Mouse (Mus musculus) intestine, postnatal 0 days (tissue): ENCODE results near the gene Cyp51. TPM values are rescaled to one million over a fixed set of nuclear protein-coding genes. Genes with fewer than 3 reads are reported as not detected.

Experiments used
- ATAC-seq: fragments of 200-750 bp; cut with Nextera tagmentation; 2 replicates; pipeline ENCODE4 v1.8.0; 2017; ENCODE audit warnings: mild to moderate bottlenecking, moderate TSS enrichment, moderate library complexity
- H3K27ac ChIP-seq: fragments of 300-500 bp; sonication (generic); 2 replicates; pipeline ENCODE4 v1.5.1; 2014; ENCODE audit warnings: mild to moderate bottlenecking, low read depth, low read length, moderate library complexity
- H3K27me3 ChIP-seq: fragments of 300-500 bp; sonication (generic); replicated peaks from 2 replicates; pipeline ENCODE4 v1.6.1; 2014; ENCODE audit warnings: low read length, mixed read lengths; ENCODE audit not compliant: control insufficient read depth, insufficient read depth
- H3K36me3 ChIP-seq: fragments of 300-500 bp; sonication (generic); 2 replicates; pipeline ENCODE4 v1.6.1; 2014; ENCODE audit warnings: mild to moderate bottlenecking, moderate library complexity; ENCODE audit not compliant: control insufficient read depth, insufficient read depth
- H3K4me1 ChIP-seq: fragments of 300-500 bp; sonication (generic); replicated peaks from 2 replicates; pipeline ENCODE4 v1.6.1; 2014; ENCODE audit warnings: antibody characterized with exemption, low read length, mixed read lengths; ENCODE audit not compliant: control insufficient read depth, insufficient read depth
- H3K4me2 ChIP-seq: fragments of 300-500 bp; sonication (generic); replicated peaks from 2 replicates; pipeline ENCODE4 v1.6.1; 2014; ENCODE audit warnings: low read depth, mild to moderate bottlenecking, moderate library complexity
- H3K4me3 ChIP-seq: fragments of 300-500 bp; sonication (generic); 2 replicates; pipeline ENCODE4 v1.5.1; 2014; ENCODE audit warnings: low read depth, low read length
- H3K9ac ChIP-seq: fragments of 300-500 bp; sonication (generic); 2 replicates; pipeline ENCODE4 v1.6.1; 2014; ENCODE audit warnings: mild to moderate bottlenecking, low read depth, low read length
- H3K9me3 ChIP-seq: fragments of 300-500 bp; sonication (generic); 2 replicates; pipeline ENCODE4 v1.6.1; 2016; ENCODE audit warnings: mixed run types; ENCODE audit not compliant: control insufficient read depth
- CTCF ChIP-seq: sonication (generic); IDR thresholded peaks from 2 replicates; pipeline ENCODE4 v1.5.1; 2016; ENCODE audit warnings: low read depth, mild to moderate bottlenecking, control low read depth, antibody characterized with exemption, moderate library complexity
- WGBS: fragments of 180-500 bp; shearing (Covaris S2); extraction: QIAGEN DNeasy Blood & Tissue Kit; methylation state at CpG from one replicate; pipeline ENCODE4 v1.1.7; 2014; 5-methylcytosine and 5-hydroxymethylcytosine counted together
- polyA plus RNA-seq: library from polyadenylated mRNA; unstranded; fragments of >200 nt; fragmentation: Nextera tagmentation; extraction: Ambion mirVana; gene quantifications from 2 replicates; pipeline ENCODE4 v1.2.1, GENCODE M21; 2015

Cyp51 gene
- polyA plus RNA-seq, 1 experiment from 2014 or later, result 27.3 TPM

DNA sequence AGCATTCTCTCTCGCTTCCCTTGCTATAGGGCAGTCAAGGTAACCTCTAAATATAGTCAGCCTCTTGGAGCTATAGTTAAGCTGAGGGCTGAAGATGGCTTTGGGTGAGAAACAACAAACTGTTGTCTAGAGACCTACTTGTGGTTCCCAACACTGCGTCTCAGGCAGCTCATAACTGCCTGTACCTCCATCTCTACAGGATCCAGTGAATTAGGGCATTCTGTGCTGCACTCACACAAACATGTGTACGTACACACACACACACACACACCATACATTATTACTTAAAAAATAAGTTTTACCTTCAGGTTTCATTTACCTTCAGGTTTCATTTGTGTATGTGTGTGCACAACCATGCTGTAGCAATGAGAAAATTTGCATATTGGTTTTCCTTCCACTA lies 25.5 kb downstream of the Cyp51 start:
- 94% methylated on average over 3 of the region's 3 CpGs for WGBS
- no peak for TF ChIP-seq CTCF
- Histone ChIP-seq H3K9me3 (no peaks in the 10 kb centered on the region), H3K27me3 (no peaks in the 10 kb centered on the region), H3K4me2 (no peak overlapping the region), H3K9ac (no peak overlapping the region), H3K4me3 (no peak overlapping the region), H3K36me3 (peaks cover 51% of the 10 kb centered on the region), H3K4me1 (no peaks in the 10 kb centered on the region), H3K27ac (no peak overlapping the region)
- no peak for ATAC-seq

DNA sequence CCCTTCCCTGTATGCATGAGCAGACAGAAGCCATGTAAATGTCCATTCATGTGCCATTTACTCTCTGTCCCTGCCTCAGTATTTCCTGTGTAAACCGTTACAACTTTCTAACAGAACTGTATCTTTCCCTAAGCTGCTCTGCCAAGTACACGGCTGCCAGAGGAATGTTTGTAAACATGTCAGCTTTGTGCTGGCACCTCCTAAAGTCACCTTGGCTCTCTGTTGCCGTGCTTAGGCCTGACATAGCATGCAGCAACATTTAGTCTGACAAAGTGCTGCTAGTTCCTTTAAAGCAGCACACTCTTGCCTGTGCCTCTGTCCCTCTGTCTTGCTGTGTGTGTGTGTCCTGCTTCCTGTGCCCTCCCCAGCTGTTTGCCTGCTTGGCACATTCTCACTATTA lies 37.3 kb downstream of the Cyp51 start:
- Histone ChIP-seq H3K4me2 (no peak overlapping the region), H3K4me1 (no peaks in the 10 kb centered on the region), H3K9ac (no peak overlapping the region), H3K4me3 (no peak overlapping the region), H3K36me3 (peaks cover 77% of the 10 kb centered on the region), H3K27me3 (no peaks in the 10 kb centered on the region), H3K9me3 (no peaks in the 10 kb centered on the region), H3K27ac (no peak overlapping the region)
- WGBS, result 60% methylated on average over 3 of the region's 3 CpGs
- TF ChIP-seq CTCF, result no peak
- no peak for ATAC-seq

DNA sequence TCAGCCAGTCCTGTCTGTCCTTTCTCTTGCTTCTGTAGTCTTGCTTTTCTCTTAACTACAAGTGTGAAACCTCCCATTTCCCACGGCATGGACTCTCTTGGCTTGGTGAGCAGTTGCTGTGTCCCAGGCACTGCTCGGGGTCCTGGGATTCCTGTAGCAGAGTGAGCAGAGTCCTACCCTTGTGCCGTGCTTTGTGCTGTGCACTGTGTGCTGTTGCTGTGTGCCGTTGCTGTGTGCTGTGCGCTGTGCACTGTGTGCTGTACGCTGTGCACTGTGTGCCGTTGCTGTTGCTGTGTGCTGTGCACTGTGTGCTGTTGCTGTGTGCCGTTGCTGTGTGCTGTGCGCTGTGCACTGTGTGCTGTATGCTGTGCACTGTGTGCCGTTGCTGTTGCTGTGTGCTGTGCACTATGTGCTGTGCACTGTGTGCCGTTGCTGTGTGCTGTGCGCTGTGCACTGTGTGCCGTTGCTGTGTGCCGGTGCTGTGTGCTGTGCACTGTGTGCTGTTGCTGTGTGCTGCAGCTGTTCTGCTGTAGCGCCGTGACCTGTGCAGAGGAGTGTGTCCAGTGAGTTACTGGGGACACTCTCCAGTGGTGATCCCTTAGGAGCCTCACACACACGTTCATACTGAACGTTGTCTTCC lies 38.0 kb downstream of the Cyp51 start:
- no peak for ATAC-seq
- Histone ChIP-seq H3K9ac (no peak overlapping the region), H3K4me3 (no peak overlapping the region), H3K36me3 (peaks cover 77% of the 10 kb centered on the region), H3K4me2 (no peak overlapping the region), H3K27me3 (no peaks in the 10 kb centered on the region), H3K4me1 (no peaks in the 10 kb centered on the region), H3K9me3 (no peaks in the 10 kb centered on the region), H3K27ac (no peak overlapping the region)
- no peak for TF ChIP-seq CTCF
- 91% methylated on average over 18 of the region's 18 CpGs for WGBS

DNA sequence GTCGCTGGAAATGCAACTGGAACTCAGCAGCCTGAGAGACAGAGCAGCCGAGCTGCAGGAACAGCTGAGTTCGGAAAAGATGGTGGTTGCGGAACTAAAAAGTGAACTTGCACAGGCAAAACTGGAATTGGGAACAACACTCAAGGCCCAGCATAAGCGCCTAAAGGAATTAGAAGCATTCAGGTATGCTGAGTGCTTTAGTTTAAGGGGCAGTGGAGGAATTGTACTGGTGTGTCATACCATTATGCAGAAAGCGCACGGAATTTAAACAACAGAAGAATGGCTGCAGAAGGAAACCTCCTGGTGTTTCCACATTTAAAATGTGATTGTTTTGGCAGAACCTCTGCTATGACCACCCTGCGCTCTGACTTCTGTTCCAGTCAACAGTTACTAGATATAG lies 44.2 kb downstream of the Cyp51 start:
- Histone ChIP-seq H3K4me3 (no peak overlapping the region), H3K4me2 (no peak overlapping the region), H3K27me3 (no peaks in the 10 kb centered on the region), H3K27ac (no peak overlapping the region), H3K36me3 (peaks cover 75% of the 10 kb centered on the region), H3K4me1 (no peaks in the 10 kb centered on the region), H3K9ac (no peak overlapping the region), H3K9me3 (no peaks in the 10 kb centered on the region)
- TF ChIP-seq CTCF, result no peak
- ATAC-seq, result no peak
- 94% methylated on average over 8 of the region's 8 CpGs for WGBS

DNA sequence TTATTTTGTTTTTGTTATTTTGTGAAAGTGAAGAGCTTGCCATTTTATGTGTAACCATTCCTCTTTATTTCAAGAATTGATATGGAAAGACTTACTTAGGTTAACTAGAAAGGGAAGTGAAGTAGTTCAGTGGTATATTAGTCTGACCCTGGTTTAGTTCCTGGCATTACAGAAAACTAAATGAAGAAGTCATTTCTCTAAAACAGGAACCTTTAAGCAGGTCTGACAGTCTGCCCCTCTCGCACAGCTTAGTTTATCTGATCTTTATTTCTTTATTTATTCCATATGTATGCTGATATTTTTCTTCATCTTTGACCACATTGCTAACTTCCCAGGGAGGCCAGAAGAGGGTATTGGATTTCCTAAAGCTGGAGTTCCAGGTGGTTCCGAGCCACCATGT lies 63.6 kb downstream of the Cyp51 start:
- Histone ChIP-seq H3K4me3 (no peak overlapping the region), H3K9me3 (no peaks in the 10 kb centered on the region), H3K36me3 (peaks cover 71% of the 10 kb centered on the region), H3K9ac (no peak overlapping the region), H3K4me1 (no peaks in the 10 kb centered on the region), H3K4me2 (no peak overlapping the region), H3K27me3 (no peaks in the 10 kb centered on the region), H3K27ac (no peak overlapping the region)
- WGBS, result 96% methylated on average over 2 of the region's 2 CpGs
- TF ChIP-seq CTCF, result no peak
- ATAC-seq, result no peak

DNA sequence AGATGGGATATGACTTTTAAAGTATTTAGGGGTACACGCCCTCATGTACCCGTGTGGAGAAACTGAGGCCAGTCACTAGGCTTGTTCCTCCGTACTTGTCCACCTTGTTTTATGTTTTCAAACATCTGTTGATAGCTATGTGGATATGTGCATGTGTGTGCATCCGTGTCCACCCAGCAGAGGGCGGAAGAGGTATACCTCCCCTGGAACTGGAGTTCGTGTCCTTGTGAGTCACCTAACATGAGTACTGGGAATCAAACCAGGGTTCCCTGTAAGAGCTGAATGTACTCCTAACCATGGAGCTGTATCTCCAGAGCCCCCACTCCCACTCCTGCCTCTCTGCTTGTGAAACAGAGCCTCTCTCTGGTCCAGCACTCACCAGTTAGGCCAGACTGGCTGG lies 64.2 kb downstream of the Cyp51 start:
- Histone ChIP-seq H3K9ac (no peak overlapping the region), H3K27ac (no peak overlapping the region), H3K4me3 (no peak overlapping the region), H3K4me1 (no peaks in the 10 kb centered on the region), H3K27me3 (no peaks in the 10 kb centered on the region), H3K9me3 (no peaks in the 10 kb centered on the region), H3K4me2 (no peak overlapping the region), H3K36me3 (peaks cover 73% of the 10 kb centered on the region)
- peak; percentile 61 for TF ChIP-seq CTCF
- ATAC-seq, result no peak
- 90% methylated on average over 6 of the region's 6 CpGs for WGBS

DNA sequence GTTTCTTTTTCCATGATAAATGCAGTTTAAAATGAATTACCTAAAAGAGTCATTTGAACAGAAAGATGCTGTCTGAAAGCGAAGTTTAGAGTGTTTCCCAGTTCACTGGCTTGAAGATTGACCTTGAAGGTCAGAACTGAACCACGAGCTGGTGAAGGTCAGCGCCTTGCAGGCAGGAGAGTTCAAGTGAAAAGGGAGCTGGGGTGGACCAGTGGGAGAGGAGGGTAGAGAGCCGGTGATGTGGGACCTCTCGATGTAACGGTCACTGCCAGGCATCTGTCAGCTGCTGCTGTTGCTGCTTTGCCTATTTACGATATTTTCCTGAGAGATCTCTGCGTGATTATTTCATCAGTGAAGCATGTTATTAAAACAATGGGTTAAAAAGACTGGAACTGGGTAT lies 65.2 kb downstream of the Cyp51 start:
- H3K27ac ChIP-seq, result no peak overlapping the region
- WGBS, result 90% methylated on average over 8 of the region's 8 CpGs
- no peak overlapping the region for H3K4me2 ChIP-seq
- no peaks in the 10 kb centered on the region for H3K4me1 ChIP-seq
- peaks cover 72% of the 10 kb centered on the region for H3K36me3 ChIP-seq
- no peak for TF ChIP-seq CTCF
- H3K4me3 ChIP-seq, result no peak overlapping the region
- ATAC-seq, result no peak
- H3K9me3 ChIP-seq, result no peaks in the 10 kb centered on the region
- H3K27me3 ChIP-seq, result no peaks in the 10 kb centered on the region
- H3K9ac ChIP-seq, result no peak overlapping the region
